Mouse (Mus musculus): Measurements from ENCODE around the gene D11Wsu47e. TPM values are rescaled to one million over a fixed set of nuclear protein-coding genes. Genes with fewer than 3 reads are reported as not detected.

Gene D11Wsu47e
- total and polyA plus RNA-seq, 3 experiments = 7.0 to 20.2 (median 14.0) TPM

DNA sequence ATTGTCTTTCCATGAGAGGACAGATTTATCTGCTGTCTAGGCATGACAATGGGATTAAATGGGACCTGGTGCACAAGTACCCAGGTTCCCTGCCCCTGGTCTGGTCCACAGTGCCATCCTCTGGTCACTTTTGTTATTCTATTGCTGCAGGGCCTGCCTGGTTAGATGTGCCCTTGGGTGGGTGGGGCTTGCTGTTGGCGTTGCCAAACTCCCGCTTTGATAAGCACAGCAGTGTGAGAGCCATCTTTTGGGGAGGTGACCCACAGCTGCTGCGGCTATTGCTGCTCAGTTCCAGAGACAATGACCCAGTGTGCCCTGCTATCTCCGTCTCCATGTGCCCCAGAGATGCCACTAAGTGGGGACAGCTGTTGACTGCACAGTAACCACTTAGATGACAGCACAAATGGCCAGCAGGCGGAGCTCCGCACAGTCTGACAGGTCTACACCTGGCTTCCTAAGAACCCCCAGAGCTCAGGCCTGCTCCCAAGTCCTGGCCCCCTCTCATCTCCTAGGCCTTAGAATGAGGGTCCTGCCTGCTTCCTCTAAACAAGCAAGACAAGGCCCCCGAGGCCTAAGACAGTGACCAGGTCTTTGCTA is 31.0 kb downstream of the D11Wsu47e start:
- Histone ChIP-seq H3K4me1 (ENCODE audit: insufficient read depth, low read depth, low read length) (peaks cover 3% of the 10 kb centered on the region; the same call in 1 of the 2 replicates), H3K27me3 (ENCODE audit: insufficient read depth, low read length) (peaks cover 10% of the 10 kb centered on the region), H3K9me3 (replicated peaks) (no peaks in the 10 kb centered on the region), H3K4me3 (ENCODE audit: low read depth, low read length) (no peak overlapping the region), H3K36me3 (replicated peaks) (no peaks in the 10 kb centered on the region)
- DNase-seq (ENCODE audit: low spot score) = no peak
- TF ChIP-seq GATA2 (IDR thresholded peaks at IDR 0.05; ENCODE audit: borderline replicate concordance, low read depth, low read length) = no peak
- no peak for TF ChIP-seq CTCF (IDR thresholded peaks at IDR 0.05; ENCODE audit: low read depth, low read length)
- no peak for TF ChIP-seq TAL1 (conservative IDR thresholded peaks at IDR 0.05; ENCODE audit: low read depth, low read length)
- TF ChIP-seq GATA1 (IDR thresholded peaks at IDR 0.05; ENCODE audit: borderline replicate concordance, low read length) = no peak
- TF ChIP-seq POLR2AphosphoS5 (IDR thresholded peaks at IDR 0.05; ENCODE audit: insufficient replicate concordance, low read depth, low read length) = no peak
- ATAC-seq (ENCODE audit: extremely low read depth, insufficient number of reproducible peaks, low FRiP score, poor library complexity, severe bottlenecking) = peak; percentile 22; the same call in 1 of the 2 replicates

GRCm38 (mm10) chr11:113716132-113716531 is 31.9 kb downstream of the D11Wsu47e start:
- DNase-seq (ENCODE audit: low spot score) (no peak), ATAC-seq (ENCODE audit: extremely low read depth, insufficient number of reproducible peaks, low FRiP score, poor library complexity, severe bottlenecking) (no peak)
- Histone ChIP-seq H3K9me3 (replicated peaks) (no peaks in the 10 kb centered on the region), H3K36me3 (replicated peaks) (no peaks in the 10 kb centered on the region), H3K27me3 (ENCODE audit: insufficient read depth, low read length) (peaks cover 10% of the 10 kb centered on the region), H3K4me1 (ENCODE audit: insufficient read depth, low read depth, low read length) (peaks cover 3% of the 10 kb centered on the region; the same call in 1 of the 2 replicates), H3K4me3 (ENCODE audit: low read depth, low read length) (no peak overlapping the region)
- TF ChIP-seq TAL1 (conservative IDR thresholded peaks at IDR 0.05; ENCODE audit: low read depth, low read length) (no peak), POLR2AphosphoS5 (IDR thresholded peaks at IDR 0.05; ENCODE audit: insufficient replicate concordance, low read depth, low read length) (no peak), GATA2 (IDR thresholded peaks at IDR 0.05; ENCODE audit: borderline replicate concordance, low read depth, low read length) (no peak), CTCF (IDR thresholded peaks at IDR 0.05; ENCODE audit: low read depth, low read length) (no peak), GATA1 (IDR thresholded peaks at IDR 0.05; ENCODE audit: borderline replicate concordance, low read length) (no peak)

GRCm38 (mm10) chr11:113717767-113718424 is 33.7 kb downstream of the D11Wsu47e start:
- H3K4me1 ChIP-seq (ENCODE audit: insufficient read depth, low read depth, low read length) = peaks cover 3% of the 10 kb centered on the region; the same call in 1 of the 2 replicates
- H3K9me3 ChIP-seq (replicated peaks) = no peaks in the 10 kb centered on the region
- peaks cover 10% of the 10 kb centered on the region for H3K27me3 ChIP-seq (ENCODE audit: insufficient read depth, low read length)
- no peak overlapping the region for H3K4me3 ChIP-seq (ENCODE audit: low read depth, low read length)
- TF ChIP-seq GATA2 (IDR thresholded peaks at IDR 0.05; ENCODE audit: borderline replicate concordance, low read depth, low read length) = no peak
- no peak for TF ChIP-seq POLR2AphosphoS5 (IDR thresholded peaks at IDR 0.05; ENCODE audit: insufficient replicate concordance, low read depth, low read length)
- no peak for TF ChIP-seq GATA1 (IDR thresholded peaks at IDR 0.05; ENCODE audit: borderline replicate concordance, low read length)
- no peak for TF ChIP-seq CTCF (IDR thresholded peaks at IDR 0.05; ENCODE audit: low read depth, low read length)
- TF ChIP-seq TAL1 (conservative IDR thresholded peaks at IDR 0.05; ENCODE audit: low read depth, low read length) = no peak
- ATAC-seq (ENCODE audit: extremely low read depth, insufficient number of reproducible peaks, low FRiP score, poor library complexity, severe bottlenecking) = no peak
- no peaks in the 10 kb centered on the region for H3K36me3 ChIP-seq (replicated peaks)
- DNase-seq (ENCODE audit: low spot score) = no peak

DNA sequence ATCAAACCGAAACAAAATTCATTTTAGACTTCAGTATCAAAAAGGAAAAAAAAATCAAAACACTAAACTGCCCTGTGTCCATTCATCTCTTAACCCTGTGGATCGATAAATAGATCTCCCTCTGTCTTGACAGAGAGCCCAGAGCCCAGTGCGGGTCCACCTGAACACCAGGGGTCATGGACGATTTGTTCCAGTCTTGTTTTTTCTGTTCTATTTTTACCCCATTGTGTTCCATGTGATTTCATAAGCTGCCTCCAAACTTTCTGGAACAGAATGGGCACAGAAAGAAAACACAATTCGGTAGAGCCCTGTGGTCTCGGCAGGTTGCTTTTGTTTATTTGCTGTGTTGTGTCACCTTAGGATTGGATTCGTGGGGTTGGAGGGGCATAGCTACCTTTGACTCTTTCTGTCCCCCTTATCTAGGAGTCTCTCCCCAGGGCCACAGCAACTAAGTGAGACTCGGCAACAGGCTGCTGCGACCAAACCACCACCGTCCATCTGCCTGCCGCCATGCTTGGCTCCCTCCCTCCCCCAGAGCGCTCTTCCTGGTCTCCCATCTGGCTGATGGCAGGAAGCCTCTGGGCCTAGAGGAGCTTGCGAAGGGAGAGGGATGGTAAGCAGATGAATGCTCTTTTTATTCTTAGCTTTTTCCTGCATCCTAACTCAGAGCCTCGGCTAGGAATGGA is 38.3 kb downstream of the D11Wsu47e start:
- peaks cover 6% of the 10 kb centered on the region for H3K27me3 ChIP-seq (ENCODE audit: insufficient read depth, low read length)
- no peak for DNase-seq (ENCODE audit: low spot score)
- no peaks in the 10 kb centered on the region for H3K9me3 ChIP-seq (replicated peaks)
- H3K4me3 ChIP-seq (ENCODE audit: low read depth, low read length) = no peak overlapping the region
- peaks cover 27% of the 10 kb centered on the region for H3K36me3 ChIP-seq (replicated peaks)
- TF ChIP-seq GATA1 (IDR thresholded peaks at IDR 0.05; ENCODE audit: borderline replicate concordance, low read length) (no peak), CTCF (IDR thresholded peaks at IDR 0.05; ENCODE audit: low read depth, low read length) (no peak), POLR2AphosphoS5 (IDR thresholded peaks at IDR 0.05; ENCODE audit: insufficient replicate concordance, low read depth, low read length) (no peak), GATA2 (IDR thresholded peaks at IDR 0.05; ENCODE audit: borderline replicate concordance, low read depth, low read length) (no peak), TAL1 (conservative IDR thresholded peaks at IDR 0.05; ENCODE audit: low read depth, low read length) (no peak)
- 0 out of 2 replicates have a peak, but pooled peaks cover 3% of the 10 kb centered on the region for H3K4me1 ChIP-seq (ENCODE audit: insufficient read depth, low read depth, low read length)
- ATAC-seq (ENCODE audit: extremely low read depth, insufficient number of reproducible peaks, low FRiP score, poor library complexity, severe bottlenecking) = no peak

DNA sequence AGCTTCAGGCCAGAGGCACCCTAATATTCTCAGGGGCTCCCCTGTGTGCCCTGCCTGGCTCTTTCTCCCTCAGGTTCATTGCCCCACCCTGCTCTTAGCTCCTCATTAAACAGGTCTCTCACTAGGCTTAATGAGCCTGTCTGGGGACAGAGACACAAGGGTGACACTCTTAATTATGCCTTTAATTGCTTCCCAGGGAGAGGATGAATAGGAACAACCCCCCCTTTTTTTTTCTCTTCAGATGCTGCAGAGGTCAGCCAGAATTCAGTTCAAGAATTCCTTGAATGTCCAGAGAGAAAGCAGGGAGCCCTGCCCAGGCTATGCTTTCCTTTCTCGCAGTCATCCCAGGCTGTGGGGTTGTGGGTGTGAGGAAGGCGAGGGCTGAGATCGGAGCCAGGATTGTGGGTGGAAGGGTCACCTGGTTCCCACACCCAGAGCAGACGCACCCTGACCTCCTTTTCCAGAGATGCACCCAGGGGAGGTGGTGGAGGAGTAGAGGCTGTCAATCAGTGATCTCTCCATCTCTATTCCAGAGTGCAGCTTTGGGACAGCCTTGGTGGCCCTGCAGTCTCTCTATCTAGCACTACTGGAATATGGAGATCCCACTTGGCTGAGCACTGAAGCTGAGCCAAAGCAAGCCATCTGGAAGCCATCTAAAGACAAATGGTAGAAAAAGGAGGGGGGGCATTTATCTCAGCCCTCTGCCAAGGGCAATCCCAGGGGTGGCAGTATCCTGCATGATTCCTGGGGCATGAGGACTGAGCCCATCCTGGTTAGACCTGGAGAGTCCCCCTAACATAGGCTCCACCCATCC is 41.2 kb downstream of the D11Wsu47e start:
- no peak for ATAC-seq (ENCODE audit: extremely low read depth, insufficient number of reproducible peaks, low FRiP score, poor library complexity, severe bottlenecking)
- no peak overlapping the region for H3K4me3 ChIP-seq (ENCODE audit: low read depth, low read length)
- H3K36me3 ChIP-seq (replicated peaks) = peaks cover 55% of the 10 kb centered on the region
- no peaks in the 10 kb centered on the region for H3K9me3 ChIP-seq (replicated peaks)
- peaks cover 3% of the 10 kb centered on the region; the same call in 1 of the 2 replicates for H3K4me1 ChIP-seq (ENCODE audit: insufficient read depth, low read depth, low read length)
- DNase-seq (ENCODE audit: low spot score) = no peak
- H3K27me3 ChIP-seq (ENCODE audit: insufficient read depth, low read length) = no peaks in the 10 kb centered on the region; the same call in 1 of the 2 replicates
- no peak for TF ChIP-seq POLR2AphosphoS5 (IDR thresholded peaks at IDR 0.05; ENCODE audit: insufficient replicate concordance, low read depth, low read length)
